Comparison of ENCODE assay signal across 8 mouse cellular contexts in genomic region chr11:60416963-60417716, GRCm38 (mm10). TPM values are rescaled to one million over a fixed set of nuclear protein-coding genes. Genes with fewer than 3 reads are reported as not detected.
A peak's percentile ranks its signal among the peaks of the same experiment; 100 is the strongest.
DNase-seq lines count a peak whose midpoint lies in the region; ATAC-seq lines count a peak whose summit lies in the region.

Gid4 (plus strand) TSS chr11:60417145.

- WGBS in heart, embryonic 10.5 days: under 1% methylated on average over 75 of the region's 81 CpGs
- 1% methylated on average over 75 of the region's 81 CpGs for WGBS in kidney, embryonic 15.5 days

- peak; percentile 99 for DNase-seq in B cell, adult 2 months
- peak; percentile 100 for DNase-seq in brain, adult 2 months (ENCODE audit: low read depth, low spot score)
- DNase-seq in heart, embryonic 10.5 days (ENCODE audit: low spot score): peak; percentile 99
- DNase-seq in liver: peak; percentile 99
- peak; percentile 99 for DNase-seq in spleen, postnatal 4 days (ENCODE audit: low spot score in 2 of 2)

- H3K36me3 ChIP-seq in heart, embryonic 10.5 days: no peaks in the 10 kb centered on the region
- no peaks in the 10 kb centered on the region for H3K36me3 ChIP-seq in kidney, embryonic 15.5 days

- H3K9me3 ChIP-seq in heart, embryonic 10.5 days: no peaks in the 10 kb centered on the region
- no peaks in the 10 kb centered on the region for H3K9me3 ChIP-seq in kidney, embryonic 15.5 days (replicated peaks)

- H3K4me3 ChIP-seq in heart, embryonic 10.5 days: peak within 1 kb of the TSS; percentile 84
- peak within 1 kb of the TSS; percentile 91 for H3K4me3 ChIP-seq in kidney, embryonic 15.5 days (replicated peaks)

- H3K4me1 ChIP-seq in heart, embryonic 10.5 days: peaks cover 30% of the 10 kb centered on the region
- peaks cover 29% of the 10 kb centered on the region for H3K4me1 ChIP-seq in kidney, embryonic 15.5 days

- H3K27me3 ChIP-seq in heart, embryonic 10.5 days (ENCODE audit: insufficient read depth, poor library complexity, severe bottlenecking): no peaks in the 10 kb centered on the region
- H3K27me3 ChIP-seq in kidney, embryonic 15.5 days: no peaks in the 10 kb centered on the region

- peak within 1 kb of the TSS; percentile 92 for H3K27ac ChIP-seq in heart, embryonic 10.5 days
- peak within 1 kb of the TSS; percentile 91 for H3K27ac ChIP-seq in kidney, embryonic 15.5 days

- H3K9ac ChIP-seq in kidney, embryonic 15.5 days: peak within 1 kb of the TSS; percentile 93

- ATAC-seq in erythroblast, adult 5-6 weeks (replicated peaks; ENCODE audit: low FRiP score, poor library complexity, severe bottlenecking): peak; percentile 92
- peak; percentile 97 for ATAC-seq in kidney, embryonic 15.5 days (replicated peaks; ENCODE audit: low FRiP score)
- peak; percentile 96 for ATAC-seq in monocyte, adult 5-6 weeks (replicated peaks; ENCODE audit: insufficient number of reproducible peaks, low FRiP score, low TSS enrichment, poor library complexity, severe bottlenecking)

- peak within 1 kb of the TSS; percentile 75 for H3K4me2 ChIP-seq in kidney, embryonic 15.5 days

RNA-seq across cellular contexts. Expression of gene Gid4, which starts in this region (rescaled TPM):
- 3.7 and 7.7 TPM in 2 replicates for total RNA-seq in erythroblast, adult 5-6 weeks (2015; ENCODE audit: low replicate concordance)
- 6.7 and 7.3 TPM in 2 replicates for total RNA-seq in erythroblast, adult 5-6 weeks (2017; ENCODE audit: low replicate concordance)
- polyA plus RNA-seq in heart, embryonic 10.5 days (2016; fragmentation: Nextera tagmentation; extraction: Ambion mirVana): 17.1 and 20.6 TPM in 2 replicates
- 25.0 and 27.1 TPM in 2 replicates for polyA plus RNA-seq in kidney, embryonic 15.5 days (2015; fragmentation: Nextera tagmentation; extraction: Ambion mirVana)
- 8.1 to 14.6 TPM (median 11.8 TPM) in 3 replicates for total RNA-seq in monocyte, adult 5-6 weeks (2017)

Comparison
In these comparisons a context has a peak if more than half of its experiments do, and no peak if none do; other contexts are left out.
1. Peak in every context shown above with its lines: DNase-seq, ATAC-seq, H3K4me3 ChIP-seq and H3K27ac ChIP-seq.